Mouse (Mus musculus): Measurements from ENCODE around the gene Masp1.

Gene Masp1

GRCm38 (mm10) chr16:23412930-23413329 is 107.7 kb downstream of the Masp1 start:
- intact Hi-C loops (cut with DNase I) = no loop called here

DNA sequence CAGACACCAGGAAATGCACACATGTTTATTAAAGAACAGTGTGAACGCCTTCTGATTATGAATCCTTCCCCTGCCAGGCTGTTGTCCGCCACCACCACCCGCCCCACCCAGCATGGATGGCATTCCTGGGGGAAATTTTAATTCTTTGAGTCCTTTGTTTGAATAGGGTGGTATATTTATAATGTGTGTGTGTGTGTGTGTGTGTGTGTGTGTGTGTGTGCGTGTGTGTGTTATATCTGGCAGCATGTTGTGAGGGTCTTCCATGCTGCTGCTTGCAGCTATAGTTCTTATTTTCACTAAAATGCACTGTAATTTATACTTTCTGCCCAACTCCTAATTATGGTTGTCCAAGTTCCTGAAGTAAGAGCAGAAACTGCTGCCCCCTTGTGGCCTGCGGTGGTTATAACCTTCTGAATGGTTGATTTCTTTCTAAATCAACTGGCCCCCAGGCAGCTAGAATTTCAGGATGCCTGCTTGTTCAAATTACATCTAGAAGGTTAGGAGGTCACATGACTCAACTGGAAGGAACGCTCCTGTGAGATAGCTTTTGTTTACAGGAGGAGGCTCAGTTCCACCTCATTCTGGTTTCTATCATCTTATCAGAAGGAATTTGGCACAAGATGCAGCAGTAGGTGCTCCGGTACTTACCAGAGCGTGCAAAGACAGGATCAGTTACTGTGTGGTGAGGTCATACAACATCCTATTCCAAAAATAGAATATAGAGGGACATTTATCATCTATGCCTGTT is 117.4 kb downstream of the Masp1 start:
- intact Hi-C loops (cut with DNase I) = loop anchor here (1.0 to 5.0 kb wide), 3 partner anchors 176 to 316 kb away; no protein-coding TSS in a partner anchor

- intact Hi-C loops (cut with DNase I) = loop anchor here (5.0 kb wide), 2 partner anchors 175 to 315 kb away; no protein-coding TSS in a partner anchor
Observed at GRCm38 (mm10) chr16:23401959-23402358, 118.7 kb downstream of the Masp1 start.

- intact Hi-C loops (cut with DNase I) = loop anchor here (5.0 kb wide), 2 partner anchors 174 to 314 kb away; no protein-coding TSS in a partner anchor
Observed at GRCm38 (mm10) chr16:23401463-23401862, 119.2 kb downstream of the Masp1 start.

Data from adrenal gland (tissue).